9 mouse cellular contexts compared by ENCODE assay signal in the genomic region with DNA sequence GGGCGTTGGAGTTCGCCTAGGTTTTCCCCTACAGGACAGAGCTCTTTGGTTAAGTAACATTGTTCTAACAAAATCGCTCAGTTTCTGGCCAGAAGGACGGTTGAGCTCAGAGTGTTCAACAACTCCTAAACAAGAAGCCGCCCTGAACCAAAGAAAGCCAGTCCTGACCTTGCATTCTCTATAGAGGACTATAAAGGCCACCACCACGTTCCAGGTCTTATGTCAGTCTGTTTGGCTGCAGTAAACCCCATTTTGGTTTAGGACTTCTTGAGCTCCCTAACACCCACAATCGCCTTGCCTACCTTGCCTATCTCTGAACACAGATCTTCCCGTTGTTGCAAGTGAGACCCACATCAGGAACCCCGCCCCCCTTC. TPM values are rescaled to one million over a fixed set of nuclear protein-coding genes. Genes with fewer than 3 reads are reported as not detected.
A peak's percentile ranks its signal among the peaks of the same experiment; 100 is the strongest.
DNase-seq lines count a peak whose midpoint lies in the region; ATAC-seq and TF ChIP-seq lines count a peak whose summit lies in the region.
"Had no signal": no experiment of that assay in that cellular context is flagged by ENCODE, and none has a peak within 500 bp of the region (broad histone marks: within the 10 kb centered on the region; RNA-seq: fewer than 3 reads in every experiment).

No protein-coding gene starts in this region.

- H3K27me3 ChIP-seq in heart, embryonic 11.5 days (ENCODE audit: control insufficient read depth, insufficient read depth, low read length) = no peaks in the 10 kb centered on the region
- H3K27me3 ChIP-seq in E14TG2a.4 (ENCODE audit: insufficient read depth, low read length) = peaks cover 33% of the 10 kb centered on the region
- H3K27me3 ChIP-seq in forebrain, embryonic 16.5 days (replicated peaks; ENCODE audit: control insufficient read depth, insufficient read depth, low read length) = no peaks in the 10 kb centered on the region
- peaks cover 4% of the 10 kb centered on the region for H3K27me3 ChIP-seq in liver, embryonic 14.5 days (ENCODE audit: control insufficient read depth, insufficient read depth, low read length)

- H3K4me2 ChIP-seq in heart, embryonic 11.5 days = peak overlapping the region; percentile 95
- H3K4me2 ChIP-seq in forebrain, embryonic 16.5 days (ENCODE audit: low read length) = peak overlapping the region; percentile 96
- H3K4me2 ChIP-seq in liver, embryonic 14.5 days (ENCODE audit: low read depth) = peak overlapping the region; percentile 41; the same call in 1 of the 2 replicates

- DNase-seq in heart, adult 18-20 months = no peak
- DNase-seq in liver, embryonic 14.5 days (ENCODE audit: low read depth in 3 of 3, low spot score in 3 of 3) = no peak
- DNase-seq in spleen, postnatal 14 days (ENCODE audit: low spot score in 2 of 2) = no peak
- no peak for DNase-seq in gastrocnemius, adult 18-20 months (ENCODE audit: low spot score)
- DNase-seq: adrenal gland, adult 2 months had no signal

- TF ChIP-seq CTCF in E14TG2a.4 (conservative IDR thresholded peaks at IDR 0.05; ENCODE audit: low read length) = no peak
- no peak for TF ChIP-seq CTCF in liver, embryonic 14.5 days (IDR thresholded peaks at IDR 0.05; ENCODE audit: low read depth)

- TF ChIP-seq EP300 in liver, embryonic 14.5 days (IDR thresholded peaks at IDR 0.05; ENCODE audit: low read depth) = no peak

- no peaks in the 10 kb centered on the region for H3K36me3 ChIP-seq in heart, embryonic 11.5 days (ENCODE audit: control insufficient read depth, insufficient read depth, low read length)
- H3K36me3 ChIP-seq in E14TG2a.4 (ENCODE audit: insufficient read depth, low read length) = no peaks in the 10 kb centered on the region
- no peaks in the 10 kb centered on the region for H3K36me3 ChIP-seq in forebrain, embryonic 16.5 days (ENCODE audit: control insufficient read depth, insufficient read depth)
- no peaks in the 10 kb centered on the region for H3K36me3 ChIP-seq in liver, embryonic 14.5 days (replicated peaks; ENCODE audit: control insufficient read depth, insufficient read depth, low read depth)

- 11% methylated on average over 9 of the region's 9 CpGs for WGBS in heart, embryonic 11.5 days (ENCODE audit: insufficient replicate concordance)
- 20% methylated on average over 9 of the region's 9 CpGs for WGBS in forebrain, embryonic 16.5 days
- WGBS in liver, embryonic 14.5 days (ENCODE audit: insufficient replicate concordance) = 5% methylated on average over 9 of the region's 9 CpGs

- H3K4me1 ChIP-seq in heart, embryonic 11.5 days (ENCODE audit: control insufficient read depth, insufficient read depth, low read length) = no peaks in the 10 kb centered on the region; the same call in 1 of the 2 replicates
- peaks cover 13% of the 10 kb centered on the region for H3K4me1 ChIP-seq in E14TG2a.4 (replicated peaks; ENCODE audit: low read depth, low read length)
- H3K4me1 ChIP-seq in forebrain, embryonic 16.5 days (replicated peaks; ENCODE audit: control insufficient read depth, insufficient read depth, low read length) = peaks cover 7% of the 10 kb centered on the region; the same call in 1 of the 2 replicates
- no peaks in the 10 kb centered on the region for H3K4me1 ChIP-seq in liver, embryonic 14.5 days (replicated peaks; ENCODE audit: control insufficient read depth in 2 of 2, insufficient read depth in 2 of 2, low read length in 1 of 2)

- no peak for ATAC-seq in heart, embryonic 11.5 days (replicated peaks; ENCODE audit: insufficient number of reproducible peaks, low FRiP score, low TSS enrichment)
- 0 out of 2 replicates have a peak, but pooled peaks have one; percentile 9 for ATAC-seq in forebrain, embryonic 16.5 days
- no peak for ATAC-seq in liver, embryonic 14.5 days (ENCODE audit: insufficient read depth)
- ATAC-seq in erythroid progenitor cell, adult 5-6 weeks (replicated peaks; ENCODE audit: low FRiP score, poor library complexity, severe bottlenecking) = no peak

- H3K4me3 ChIP-seq in heart, embryonic 11.5 days (ENCODE audit: low read depth, low read length) = peak overlapping the region; percentile 44
- peak overlapping the region; percentile 72 for H3K4me3 ChIP-seq in E14TG2a.4 (replicated peaks; ENCODE audit: low read length)
- H3K4me3 ChIP-seq in forebrain, embryonic 16.5 days (replicated peaks; ENCODE audit: low read length) = peak overlapping the region; percentile 54
- no peak overlapping the region for H3K4me3 ChIP-seq in liver, embryonic 14.5 days (ENCODE audit: insufficient read depth in 1 of 2, low read depth in 2 of 2, low read length in 2 of 2)

- no peaks in the 10 kb centered on the region for H3K9me3 ChIP-seq in heart, embryonic 11.5 days (replicated peaks; ENCODE audit: control insufficient read depth, low read length)
- peaks cover 6% of the 10 kb centered on the region; the same call in 1 of the 2 replicates for H3K9me3 ChIP-seq in E14TG2a.4 (ENCODE audit: low read length)
- peaks cover 3% of the 10 kb centered on the region for H3K9me3 ChIP-seq in forebrain, embryonic 16.5 days (ENCODE audit: control insufficient read depth, low read length)
- H3K9me3 ChIP-seq in liver, embryonic 14.5 days (ENCODE audit: control insufficient read depth, low read length) = no peaks in the 10 kb centered on the region

- peak overlapping the region; percentile 44; the same call in 1 of the 2 replicates for H3K9ac ChIP-seq in heart, embryonic 11.5 days (ENCODE audit: low read depth, low read length)
- peak overlapping the region; percentile 62 for H3K9ac ChIP-seq in forebrain, embryonic 16.5 days (replicated peaks; ENCODE audit: low read depth, low read length)
- H3K9ac ChIP-seq in liver, embryonic 14.5 days (replicated peaks) = no peak overlapping the region

- no peak overlapping the region for H3K27ac ChIP-seq in heart, embryonic 11.5 days (ENCODE audit: low read depth, low read length)
- H3K27ac ChIP-seq in forebrain, embryonic 16.5 days (ENCODE audit: low read length) = no peak overlapping the region
- no peak overlapping the region for H3K27ac ChIP-seq in liver, embryonic 14.5 days

RNA-seq across cellular contexts. Expression of gene Dpy19l2, which starts 0.3 kb away (rescaled TPM):
- polyA plus RNA-seq in heart, embryonic 11.5 days (2014; fragmentation: Nextera tagmentation; extraction: Ambion mirVana) = 0.15 and 0.23 TPM in 2 replicates
- total RNA-seq in heart, adult 18-20 months (2021) = under 1 TPM in 1 of 2 experiments, not detected in 1; 0.08 TPM
- polyA plus RNA-seq in forebrain, embryonic 16.5 days (2015; fragmentation: Nextera tagmentation; extraction: Ambion mirVana) = 0.22 and 0.45 TPM in 2 replicates
- 0.02 TPM in 2 replicates for polyA plus RNA-seq in liver, embryonic 14.5 days (2012; rRNA removed)
- polyA plus RNA-seq in liver, embryonic 14.5 days (2014; fragmentation: Nextera tagmentation; extraction: Ambion mirVana) = 0.05 and 0.06 TPM in 2 replicates
- not detected in 2 replicates for total RNA-seq in erythroid progenitor cell, adult 5-6 weeks (2015; ENCODE audit: low replicate concordance)
- total RNA-seq in erythroid progenitor cell, adult 5-6 weeks (2017; ENCODE audit: low replicate concordance) = not detected in 2 replicates
- not detected for total RNA-seq in gastrocnemius, adult 18-20 months (2021)
- polyA plus RNA-seq: adrenal gland, adult 2 months had no signal

Comparison
In these comparisons a context has a peak if more than half of its experiments do, and no peak if none do; other contexts are left out.
1. H3K4me2 ChIP-seq: peak in every context shown above with its lines; median percentile 96 in forebrain, embryonic 16.5 days; 95 in heart, embryonic 11.5 days; 41 in liver, embryonic 14.5 days.
2. H3K4me3 ChIP-seq: peak in heart, embryonic 11.5 days (single experiment), E14TG2a.4 (single experiment) and forebrain, embryonic 16.5 days (single experiment); none in liver, embryonic 14.5 days (0 of 2).